Mouse (Mus musculus) hindbrain, postnatal 0 days (tissue): Measurements from ENCODE around the gene Cpt1a. TPM values are rescaled to one million over a fixed set of nuclear protein-coding genes. Genes with fewer than 3 reads are reported as not detected.

Source experiments
- ATAC-seq: fragments of 200-750 bp; cut with Nextera tagmentation; 2 replicates; pipeline ENCODE4 v1.8.0; 2017; ENCODE audit warnings: mild to moderate bottlenecking, moderate TSS enrichment, moderate library complexity
- DNase-seq: peaks from one replicate; pipeline ENCODE4 v3.0.0-alpha.2; 2015; ENCODE audit warnings: low spot score
- H3K27ac ChIP-seq: fragments of 300-500 bp; sonication (generic); 2 replicates; pipeline ENCODE4 v1.5.1; 2014; ENCODE audit warnings: mild to moderate bottlenecking
- H3K27me3 ChIP-seq: fragments of 300-500 bp; sonication (generic); 2 replicates; pipeline ENCODE4 v1.6.1; 2014; ENCODE audit warnings: low read length, mixed read lengths; ENCODE audit not compliant: insufficient read depth
- H3K36me3 ChIP-seq: fragments of 300-500 bp; sonication (generic); 2 replicates; pipeline ENCODE4 v1.6.1; 2014; ENCODE audit warnings: low read length, mixed read lengths; ENCODE audit not compliant: insufficient read depth
- H3K4me1 ChIP-seq: fragments of 300-500 bp; sonication (generic); 2 replicates; pipeline ENCODE4 v1.6.1; 2014; ENCODE audit warnings: antibody characterized with exemption, low read length, mixed read lengths; ENCODE audit not compliant: insufficient read depth
- H3K4me2 ChIP-seq: fragments of 300-500 bp; sonication (generic); 2 replicates; pipeline ENCODE4 v1.6.1; 2014; ENCODE audit warnings: low read depth, mild to moderate bottlenecking, low read length, moderate library complexity, mixed read lengths
- H3K4me3 ChIP-seq: fragments of 300-500 bp; sonication (generic); 2 replicates; pipeline ENCODE4 v1.5.1; 2014; ENCODE audit warnings: low read length
- H3K9ac ChIP-seq: fragments of 300-500 bp; sonication (generic); replicated peaks from 2 replicates; pipeline ENCODE4 v1.6.1; 2014; ENCODE audit warnings: mild to moderate bottlenecking, low read length, moderate library complexity, mixed read lengths
- H3K9me3 ChIP-seq: fragments of 300-500 bp; sonication (generic); 2 replicates; pipeline ENCODE4 v1.6.1; 2016; ENCODE audit warnings: low read length, mixed read lengths
- CTCF ChIP-seq: IDR thresholded peaks from 2 replicates; pipeline ENCODE4 v1.5.1; 2016; ENCODE audit warnings: antibody characterized with exemption, control low read depth, low read depth
- WGBS: fragments of 180-500 bp; shearing (Covaris S2); extraction: QIAGEN DNeasy Blood & Tissue Kit; methylation state at CpG from one replicate; pipeline ENCODE4 v1.1.7; 2014; 5-methylcytosine and 5-hydroxymethylcytosine counted together
- polyA plus RNA-seq: library from polyadenylated mRNA; unstranded; fragments of >200 nt; fragmentation: Nextera tagmentation; extraction: Ambion mirVana; gene quantifications from 2 replicates; pipeline ENCODE4 v1.2.1, GENCODE M21; 2015
- total RNA-seq: library from RNA; depleted of rRNA; stranded (reverse); fragments of >200 nt; gene quantifications from 2 replicates; pipeline ENCODE4 v1.2.3, GENCODE M21; 2014

Gene Cpt1a
- total and polyA plus RNA-seq, 2 experiments from 2014 or later = 22.4 to 31.1 TPM

DNA sequence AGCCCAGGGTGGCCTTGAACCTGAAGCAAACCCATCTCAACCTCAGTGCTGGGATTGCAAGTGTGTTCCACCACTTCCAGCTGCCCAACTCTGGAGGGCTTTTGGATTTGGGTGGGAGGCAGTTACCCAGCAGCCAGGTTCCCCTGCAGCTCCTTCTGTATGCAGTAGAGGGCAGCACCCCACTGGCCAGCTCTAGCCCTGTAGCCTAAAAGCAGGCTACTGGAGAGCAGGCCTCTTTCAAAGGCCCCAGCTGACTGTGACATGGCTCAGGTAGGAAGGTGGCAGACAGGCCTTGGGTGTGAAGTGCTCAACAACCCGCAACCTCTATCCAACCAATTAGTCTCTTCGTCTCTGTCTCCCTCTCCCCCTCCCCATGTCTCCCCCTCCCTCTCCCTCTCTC is 30.1 kb upstream of the Cpt1a start:
- ATAC-seq (peak; percentile 71), DNase-seq (peak; percentile 71)
- TF ChIP-seq CTCF = peak; percentile 88
- H3K4me3 ChIP-seq = no peak overlapping the region
- 85% methylated on average over 2 of the region's 2 CpGs for WGBS
- H3K36me3 ChIP-seq = peaks cover 27% of the 10 kb centered on the region
- no peak overlapping the region for H3K4me2 ChIP-seq
- H3K27me3 ChIP-seq = no peaks in the 10 kb centered on the region
- H3K4me1 ChIP-seq = no peaks in the 10 kb centered on the region
- no peak overlapping the region for H3K9ac ChIP-seq
- H3K9me3 ChIP-seq = no peaks in the 10 kb centered on the region
- H3K27ac ChIP-seq = no peak overlapping the region

DNA sequence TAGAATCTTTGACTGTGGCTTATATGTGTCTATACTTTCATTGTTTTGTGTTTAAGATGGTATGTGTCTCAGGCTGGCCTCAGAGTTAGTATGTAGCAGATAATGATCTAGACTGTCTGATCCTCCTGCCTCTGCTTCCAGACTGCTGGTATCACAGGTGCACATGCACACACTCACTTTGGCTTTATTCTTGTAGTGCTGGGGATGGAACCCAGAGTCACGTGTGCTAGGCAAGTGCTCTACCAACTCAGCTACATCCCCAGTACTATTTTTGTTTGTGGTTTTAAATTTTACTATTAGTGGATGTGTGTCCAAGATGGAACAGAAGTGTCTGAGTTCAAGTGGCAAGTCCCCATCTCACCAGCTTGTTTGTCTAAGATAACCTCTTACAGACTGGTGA is 29.1 kb upstream of the Cpt1a start:
- Histone ChIP-seq H3K9ac (no peak overlapping the region), H3K27ac (no peak overlapping the region), H3K4me1 (no peaks in the 10 kb centered on the region), H3K9me3 (no peaks in the 10 kb centered on the region), H3K4me2 (no peak overlapping the region), H3K36me3 (peaks cover 26% of the 10 kb centered on the region), H3K4me3 (no peak overlapping the region), H3K27me3 (no peaks in the 10 kb centered on the region)
- no peak for DNase-seq
- no peak for TF ChIP-seq CTCF
- WGBS = 93% methylated on average over 1 of the region's 1 CpGs
- no peak for ATAC-seq

DNA sequence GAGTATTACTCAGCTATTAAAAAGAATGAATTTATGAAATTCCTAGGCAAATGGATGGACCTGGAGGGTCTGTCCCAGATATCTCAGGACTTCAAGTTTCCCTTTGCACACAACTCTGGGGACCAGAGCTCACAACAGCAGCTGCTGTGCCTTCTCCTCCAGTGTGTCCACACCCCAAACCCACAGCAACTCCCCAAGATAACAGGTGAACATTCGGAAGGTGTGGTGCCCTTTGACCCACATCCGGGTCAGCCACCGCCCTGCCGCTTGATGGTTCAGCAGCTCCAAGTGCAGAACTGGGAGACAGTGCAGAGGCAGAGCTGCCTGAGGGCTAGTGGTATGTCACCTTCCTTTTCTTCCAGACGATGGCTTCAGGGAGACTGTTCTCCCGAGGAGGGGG is 26.9 kb upstream of the Cpt1a start:
- Histone ChIP-seq H3K9ac (no peak overlapping the region), H3K4me2 (no peak overlapping the region), H3K36me3 (peaks cover 11% of the 10 kb centered on the region), H3K27ac (no peak overlapping the region), H3K4me3 (no peak overlapping the region), H3K9me3 (no peaks in the 10 kb centered on the region), H3K27me3 (no peaks in the 10 kb centered on the region), H3K4me1 (no peaks in the 10 kb centered on the region)
- ATAC-seq (no peak), DNase-seq (no peak)
- WGBS = 87% methylated on average over 6 of the region's 6 CpGs
- no peak for TF ChIP-seq CTCF

DNA sequence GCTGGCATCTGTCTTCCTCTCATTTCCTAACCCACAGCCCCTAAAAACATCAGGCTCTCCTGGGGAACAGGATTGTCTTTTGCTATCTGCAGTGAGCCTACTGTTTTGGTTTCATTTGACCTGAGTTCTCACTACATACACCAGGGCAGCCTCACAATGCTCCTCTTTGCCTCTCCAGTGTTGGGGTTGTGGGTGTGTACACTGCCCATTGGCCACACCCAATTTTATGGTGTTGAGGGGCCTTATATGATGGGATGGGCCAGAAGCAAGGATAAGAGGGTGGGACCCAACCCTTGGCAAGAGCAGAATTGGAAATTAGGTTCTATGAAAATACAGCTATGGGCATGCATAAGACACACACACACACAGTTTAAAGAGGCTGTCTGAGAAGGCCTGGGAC is 25.1 kb upstream of the Cpt1a start:
- Histone ChIP-seq H3K4me3 (no peak overlapping the region), H3K9me3 (no peaks in the 10 kb centered on the region), H3K27me3 (no peaks in the 10 kb centered on the region), H3K4me2 (no peak overlapping the region), H3K27ac (no peak overlapping the region), H3K4me1 (no peaks in the 10 kb centered on the region), H3K9ac (no peak overlapping the region), H3K36me3 (no peaks in the 10 kb centered on the region)
- TF ChIP-seq CTCF = no peak
- ATAC-seq (no peak), DNase-seq (no peak)

DNA sequence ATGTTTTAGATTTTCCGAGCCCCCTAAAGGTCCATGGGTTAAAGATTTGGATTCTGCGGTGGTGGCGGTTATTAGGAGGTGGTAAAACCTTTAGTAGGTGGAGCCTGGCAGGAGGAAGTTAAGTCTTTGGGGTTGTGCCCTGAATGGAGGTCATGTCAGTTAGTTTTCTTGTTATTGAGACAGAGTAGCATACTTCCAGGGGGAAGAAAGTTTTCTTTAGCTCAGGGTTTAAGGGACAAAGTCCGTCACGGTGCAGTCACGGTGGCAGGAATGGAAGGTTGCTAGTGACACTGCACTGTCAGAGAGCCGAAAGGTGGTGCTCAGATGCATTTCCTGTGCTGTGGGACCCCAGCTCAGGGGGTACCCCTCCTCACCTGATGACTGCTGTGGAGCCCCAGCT is 24.4 kb upstream of the Cpt1a start:
- no peak overlapping the region for H3K4me2 ChIP-seq
- H3K27ac ChIP-seq = no peak overlapping the region
- no peak overlapping the region for H3K4me3 ChIP-seq
- H3K27me3 ChIP-seq = no peaks in the 10 kb centered on the region
- ATAC-seq (no peak), DNase-seq (no peak)
- no peaks in the 10 kb centered on the region for H3K36me3 ChIP-seq
- no peaks in the 10 kb centered on the region for H3K9me3 ChIP-seq
- no peak overlapping the region for H3K9ac ChIP-seq
- no peaks in the 10 kb centered on the region for H3K4me1 ChIP-seq
- no peak for TF ChIP-seq CTCF
- 88% methylated on average over 7 of the region's 7 CpGs for WGBS

DNA sequence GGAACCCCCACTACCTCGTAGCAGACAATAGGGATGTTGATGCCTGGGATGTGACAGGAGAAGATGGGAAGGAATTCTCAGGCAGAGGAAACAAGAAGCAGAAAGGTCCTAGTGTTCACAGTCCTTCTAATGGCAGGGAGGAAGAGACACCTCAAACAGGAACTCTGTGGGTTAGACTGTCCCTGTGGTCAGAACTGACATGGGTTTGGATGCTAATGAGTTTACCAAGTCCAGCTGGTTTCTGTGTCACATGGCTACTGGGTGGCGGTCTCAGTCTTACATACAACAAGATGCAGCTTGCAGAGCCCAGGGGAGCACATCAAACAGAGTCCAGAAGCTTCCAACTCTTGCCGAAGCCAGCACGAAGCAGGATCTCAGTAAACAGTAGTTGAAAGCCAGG is 18.1 kb upstream of the Cpt1a start:
- Histone ChIP-seq H3K27ac (no peak overlapping the region), H3K4me1 (no peaks in the 10 kb centered on the region), H3K9ac (no peak overlapping the region), H3K9me3 (no peaks in the 10 kb centered on the region), H3K27me3 (no peaks in the 10 kb centered on the region), H3K36me3 (no peaks in the 10 kb centered on the region), H3K4me2 (no peak overlapping the region), H3K4me3 (no peak overlapping the region)
- no peak for TF ChIP-seq CTCF
- ATAC-seq = no peak
- DNase-seq = no peak
- 72% methylated on average over 4 of the region's 4 CpGs for WGBS

DNA sequence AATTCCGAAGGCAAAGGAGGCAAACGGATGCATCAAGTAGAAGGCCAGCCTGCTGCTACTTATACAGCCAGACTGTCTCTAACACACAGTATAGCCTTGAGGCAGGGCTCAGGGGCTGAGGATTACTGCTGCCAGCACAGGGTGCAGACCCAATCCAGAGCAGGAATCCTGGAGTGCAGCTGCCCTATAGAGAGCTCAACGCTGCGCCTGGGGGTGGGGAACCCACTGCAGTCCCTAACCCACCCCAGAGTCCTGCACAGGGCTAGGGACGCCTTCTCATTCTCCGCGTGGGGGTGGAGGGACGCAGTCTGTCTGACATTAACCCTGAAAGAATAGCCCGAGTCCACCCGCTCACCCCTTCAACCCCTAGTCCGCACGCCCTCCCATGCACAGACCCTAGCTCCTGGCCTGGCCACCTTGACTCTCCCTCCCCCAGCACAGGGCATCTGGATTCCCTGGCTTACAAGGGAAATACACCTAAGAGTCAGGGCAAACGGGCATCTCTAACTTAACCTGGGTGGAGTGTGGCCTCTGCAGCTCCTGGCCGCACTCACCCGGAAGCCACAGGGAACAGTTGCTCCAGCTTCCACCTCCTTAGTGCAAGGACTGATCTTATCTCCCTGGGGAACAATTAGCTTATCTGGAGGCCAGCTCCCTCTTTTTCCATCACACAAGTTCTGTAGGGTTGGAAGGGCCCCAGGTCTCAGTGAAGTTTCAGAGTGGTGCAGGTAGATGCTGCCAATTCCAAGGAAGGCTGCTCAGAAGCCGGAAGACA is 14.8 kb upstream of the Cpt1a start:
- Histone ChIP-seq H3K36me3 (no peaks in the 10 kb centered on the region), H3K27ac (no peak overlapping the region), H3K4me2 (no peak overlapping the region), H3K4me1 (no peaks in the 10 kb centered on the region), H3K9me3 (no peaks in the 10 kb centered on the region; the same call in 1 of the 2 replicates), H3K27me3 (no peaks in the 10 kb centered on the region), H3K4me3 (no peak overlapping the region), H3K9ac (no peak overlapping the region)
- ATAC-seq (no peak), DNase-seq (no peak)
- 56% methylated on average over 16 of the region's 16 CpGs for WGBS
- no peak for TF ChIP-seq CTCF
